20 mouse cellular contexts compared by ENCODE assay signal in the genomic region with DNA sequence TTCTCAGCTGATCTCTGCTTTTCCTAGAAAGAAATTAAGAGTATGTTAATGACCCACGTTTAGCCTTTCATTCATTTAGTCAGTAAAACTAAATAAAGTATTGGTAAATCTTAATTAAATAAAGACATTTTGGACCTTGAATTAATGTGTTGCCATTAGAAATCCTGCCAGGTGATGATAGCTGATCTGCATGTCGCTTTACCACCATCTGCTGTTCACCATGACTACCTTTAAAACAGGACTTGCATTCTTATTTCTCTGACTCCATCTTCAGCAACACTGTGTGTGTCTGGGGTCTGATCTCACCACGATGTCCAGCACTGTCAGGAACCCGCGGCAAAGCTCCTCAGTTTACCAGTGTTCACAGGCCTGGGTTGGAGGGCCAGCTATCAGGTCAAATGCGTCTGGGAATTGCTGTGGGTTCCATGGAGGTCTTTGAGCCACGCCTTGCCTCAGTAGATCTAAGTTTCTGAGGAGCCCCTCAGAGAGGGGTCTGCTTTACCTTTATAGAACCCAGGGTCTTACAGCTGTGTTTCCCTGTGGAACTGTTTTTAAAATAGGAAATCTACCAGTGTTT. TPM values are rescaled to one million over a fixed set of nuclear protein-coding genes. Genes with fewer than 3 reads are reported as not detected.
DNase-seq lines count a peak whose midpoint lies in the region; ATAC-seq and TF ChIP-seq lines count a peak whose summit lies in the region.
"Had no signal": no experiment of that assay in that cellular context is flagged by ENCODE, and none has a peak within 500 bp of the region (broad histone marks: within the 10 kb centered on the region; RNA-seq: fewer than 3 reads in every experiment).

No protein-coding gene starts in this region.

- H3K4me1 ChIP-seq in kidney, postnatal 0 days (replicated peaks; ENCODE audit: insufficient read depth, low read length) = no peaks in the 10 kb centered on the region
- H3K4me1 ChIP-seq: liver, embryonic 13.5 days; lung, embryonic 15.5 days had no signal

- WGBS in kidney, postnatal 0 days = 76% methylated on average over 7 of the region's 7 CpGs

- no peaks in the 10 kb centered on the region for H3K9me3 ChIP-seq in kidney, postnatal 0 days (replicated peaks; ENCODE audit: low read length)
- H3K9me3 ChIP-seq: forebrain, embryonic 15.5 days; liver, embryonic 13.5 days; lung, embryonic 15.5 days; midbrain, embryonic 13.5 days; neural tube, embryonic 12.5 days had no signal

- DNase-seq in frontal cortex, postnatal 25 days (ENCODE audit: low spot score in 2 of 2) = no peak
- DNase-seq in kidney, postnatal 0 days (ENCODE audit: low spot score) = no peak
- DNase-seq in kidney, adult 18-20 months = no peak
- peak; percentile 17 for DNase-seq in retina, postnatal 1 day
- no peak for DNase-seq in retina, embryonic 14.5 days (ENCODE audit: low spot score)
- no peak for DNase-seq in testis, postnatal 10 days (ENCODE audit: low spot score)
- DNase-seq: adrenal gland, postnatal 25 days; B cell, adult 2 months; cerebellum, adult 9-11 months; heart, postnatal 14 days; kidney, adult 9 months; kidney, postnatal 4 days; liver, embryonic 13.5 days; thymus, adult 18-20 months had no signal

- no peak overlapping the region for H3K27ac ChIP-seq in kidney, postnatal 0 days
- H3K27ac ChIP-seq: forebrain, embryonic 15.5 days; liver, embryonic 13.5 days; lung, embryonic 15.5 days; macrophage; neural tube, embryonic 12.5 days had no signal

- TF ChIP-seq CTCF in kidney, postnatal 0 days (IDR thresholded peaks at IDR 0.05; ENCODE audit: low read depth) = peak; percentile 24; the same call in 1 of the 2 replicates

- H3K9ac ChIP-seq in kidney, postnatal 0 days (ENCODE audit: low read depth, low read length) = no peak overlapping the region
- H3K9ac ChIP-seq: forebrain, embryonic 15.5 days; liver, embryonic 13.5 days; lung, embryonic 15.5 days; midbrain, embryonic 13.5 days; neural tube, embryonic 12.5 days had no signal

- H3K27me3 ChIP-seq in kidney, postnatal 0 days (ENCODE audit: insufficient read depth, low read length) = no peaks in the 10 kb centered on the region
- H3K27me3 ChIP-seq: forebrain, embryonic 15.5 days; liver, embryonic 13.5 days; lung, embryonic 15.5 days; midbrain, embryonic 13.5 days; neural tube, embryonic 12.5 days had no signal

- H3K4me3 ChIP-seq in kidney, postnatal 0 days (replicated peaks; ENCODE audit: low read depth, low read length) = no peak overlapping the region
- H3K4me3 ChIP-seq: forebrain, embryonic 15.5 days; liver, embryonic 13.5 days; lung, embryonic 15.5 days; midbrain, embryonic 13.5 days; neural tube, embryonic 12.5 days had no signal

- no peaks in the 10 kb centered on the region for H3K36me3 ChIP-seq in kidney, postnatal 0 days (ENCODE audit: insufficient read depth, low read length)
- H3K36me3 ChIP-seq: forebrain, embryonic 15.5 days; liver, embryonic 13.5 days; lung, embryonic 15.5 days; midbrain, embryonic 13.5 days; neural tube, embryonic 12.5 days had no signal

- peak; percentile 70; the same call in 1 of the 2 replicates for ATAC-seq in frontal cortex, adult (ENCODE audit: low TSS enrichment)
- ATAC-seq in kidney, postnatal 0 days (replicated peaks; ENCODE audit: low FRiP score, low read depth) = no peak
- ATAC-seq: forebrain, embryonic 15.5 days; midbrain, embryonic 13.5 days had no signal

- H3K4me2 ChIP-seq in kidney, postnatal 0 days (ENCODE audit: low read length) = no peak overlapping the region
- H3K4me2 ChIP-seq: forebrain, embryonic 15.5 days; liver, embryonic 13.5 days; lung, embryonic 15.5 days; midbrain, embryonic 13.5 days; neural tube, embryonic 12.5 days had no signal

RNA-seq across cellular contexts. Expression of gene Aste1, which starts 18.1 kb away (rescaled TPM):
- polyA plus RNA-seq in kidney, postnatal 0 days (2015; fragmentation: Nextera tagmentation; extraction: Ambion mirVana) = 14.0 and 15.5 TPM in 2 replicates

RNA-seq across cellular contexts. Expression of gene Nek11, which starts 18.3 kb away (rescaled TPM):
- polyA plus RNA-seq in kidney, postnatal 0 days (2015; fragmentation: Nextera tagmentation; extraction: Ambion mirVana) = 0.78 and 0.95 TPM in 2 replicates
- polyA plus RNA-seq: liver, embryonic 13.5 days; macrophage had no signal
